Mouse (Mus musculus) frontal cortex, postnatal 36 days (tissue): ENCODE data around the gene Nsmce4a.
A peak's percentile ranks its signal among the peaks of the same experiment; 100 is the strongest.
"Not testable (repeated sequence)": the region's sequence is repeated elsewhere in the genome, so short reads cannot be mapped to it uniquely, and the experiment has no call there.

Experiments used
- DNase-seq, 2 experiments: peaks; one replicate each; pipeline ENCODE4 v3.0.0; 2022; ENCODE audit warnings: low spot score in 2 of 2

The Nsmce4a gene

DNA sequence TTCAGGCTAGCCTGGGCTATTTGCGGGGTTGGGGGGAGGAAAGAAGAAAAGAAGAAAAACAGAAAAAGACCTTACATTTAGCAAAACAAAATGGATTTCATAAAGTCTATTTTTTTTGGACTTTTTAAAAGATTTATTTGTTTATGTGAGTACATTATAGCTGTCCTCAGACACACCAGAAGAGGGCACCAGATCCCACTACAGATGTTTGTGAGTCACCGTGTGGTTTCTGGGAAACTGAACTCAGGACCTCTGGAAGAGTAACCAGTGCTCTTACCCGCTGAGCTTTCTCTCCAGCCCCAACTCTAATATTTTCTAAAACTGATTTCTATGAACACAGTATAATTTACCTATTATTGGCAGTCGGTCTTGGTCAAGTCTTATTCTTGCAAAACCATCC lies 37.7 kb downstream of the Nsmce4a start:
- no peak for DNase-seq

DNA sequence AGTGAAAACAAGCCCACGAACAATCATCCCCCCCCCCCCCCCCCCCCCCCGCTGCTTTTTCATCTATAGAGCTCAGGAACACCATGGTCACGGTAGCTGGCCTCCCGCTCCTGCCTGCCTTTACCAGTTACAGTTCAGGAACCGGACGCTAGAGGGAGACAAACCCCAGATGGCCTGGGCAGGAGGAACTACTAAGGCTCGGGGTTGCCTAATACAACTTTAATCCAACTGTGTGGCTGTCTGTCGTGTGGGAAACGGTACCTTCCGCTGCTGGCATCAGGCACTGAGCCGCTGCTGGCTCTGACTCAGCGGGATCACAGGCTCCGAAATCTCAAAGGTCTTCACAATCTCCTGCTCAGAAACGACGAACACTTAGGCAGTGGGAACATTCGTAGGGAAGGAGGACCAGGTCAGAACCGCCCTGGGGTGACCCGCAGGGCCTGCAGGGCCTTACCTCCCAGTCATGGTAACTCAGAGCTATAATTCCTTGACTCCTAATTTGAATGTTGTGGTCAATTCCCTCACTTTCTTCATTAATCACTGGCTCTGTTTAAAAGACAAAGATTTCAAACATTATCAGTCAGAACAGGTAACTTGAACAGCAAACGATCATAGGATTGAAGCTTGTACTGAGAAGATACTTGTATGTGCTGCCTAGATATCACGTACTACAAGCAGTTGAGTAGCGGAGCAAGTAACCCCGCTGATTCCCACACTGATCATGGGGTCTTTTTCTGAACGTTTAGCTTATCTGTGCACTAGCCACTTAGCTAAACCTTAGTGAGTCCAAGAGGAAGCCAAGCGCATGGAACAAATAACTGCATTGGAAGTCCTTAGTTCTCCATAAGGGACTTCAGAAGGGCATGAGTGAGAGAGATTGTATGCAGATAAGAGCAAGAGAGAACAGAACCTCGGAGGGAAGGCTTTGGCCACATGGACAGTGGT lies 39.3 kb downstream of the Nsmce4a start:
- DNase-seq: peak; percentile 86 to 89

DNA sequence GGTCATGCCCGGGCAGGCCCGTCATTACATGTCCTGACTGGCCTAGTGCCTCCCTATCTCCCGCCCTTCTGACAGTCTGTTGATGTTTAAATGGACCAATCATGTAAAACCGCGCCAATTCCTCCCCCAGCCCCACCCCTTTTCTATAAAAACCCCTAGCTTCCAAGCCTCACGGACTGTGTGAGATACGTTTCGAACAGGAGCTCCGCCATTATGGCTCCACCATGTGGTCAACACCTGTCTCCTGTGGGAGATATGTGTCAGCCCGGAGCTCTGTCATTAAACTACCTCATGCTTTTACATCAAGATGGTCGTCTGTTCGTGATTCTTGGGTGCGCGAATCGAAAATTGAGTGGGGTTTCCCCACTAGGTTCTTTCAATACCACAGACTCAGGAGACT lies 41.8 kb downstream of the Nsmce4a start:
- not testable (repeated sequence) for DNase-seq

DNA sequence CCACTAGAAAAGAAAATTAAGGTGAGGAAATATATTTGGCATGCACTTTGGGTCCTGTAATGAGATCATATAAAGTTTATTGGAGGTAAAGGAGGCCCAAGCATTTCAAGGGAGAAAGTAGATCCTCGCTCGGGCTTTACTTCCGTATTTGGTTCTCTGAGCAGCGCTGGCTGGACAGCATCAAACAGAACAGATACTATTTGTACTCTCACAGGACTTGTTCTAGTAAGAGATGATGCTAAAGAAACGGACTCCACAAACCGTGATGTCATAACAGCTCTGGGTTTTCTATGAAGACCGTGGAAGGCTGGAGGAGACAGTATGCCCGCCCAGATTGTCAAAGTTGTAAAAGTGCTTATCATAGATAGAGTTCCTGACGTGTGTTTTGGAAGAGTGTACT lies 45.6 kb downstream of the Nsmce4a start:
- DNase-seq: no peak

DNA sequence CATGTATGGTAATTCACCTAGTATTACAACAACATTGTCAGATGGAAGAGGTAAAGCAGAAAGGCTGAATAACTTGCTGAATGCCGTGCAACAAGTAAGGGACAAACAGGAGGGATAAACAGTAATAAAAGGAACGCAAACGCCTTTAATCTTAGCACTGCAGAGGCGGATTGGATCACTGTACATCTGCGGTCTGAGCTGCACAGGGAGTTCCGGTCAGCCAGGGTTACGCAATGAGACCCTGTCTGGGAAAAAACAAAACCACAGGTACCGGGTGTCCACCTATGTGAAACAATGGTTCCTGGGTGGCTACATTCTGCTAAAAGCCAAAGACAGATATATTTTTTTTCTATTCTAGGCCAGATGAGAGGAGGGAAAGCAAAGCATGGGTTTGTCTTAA lies 49.5 kb downstream of the Nsmce4a start:
- no peak for DNase-seq

DNA sequence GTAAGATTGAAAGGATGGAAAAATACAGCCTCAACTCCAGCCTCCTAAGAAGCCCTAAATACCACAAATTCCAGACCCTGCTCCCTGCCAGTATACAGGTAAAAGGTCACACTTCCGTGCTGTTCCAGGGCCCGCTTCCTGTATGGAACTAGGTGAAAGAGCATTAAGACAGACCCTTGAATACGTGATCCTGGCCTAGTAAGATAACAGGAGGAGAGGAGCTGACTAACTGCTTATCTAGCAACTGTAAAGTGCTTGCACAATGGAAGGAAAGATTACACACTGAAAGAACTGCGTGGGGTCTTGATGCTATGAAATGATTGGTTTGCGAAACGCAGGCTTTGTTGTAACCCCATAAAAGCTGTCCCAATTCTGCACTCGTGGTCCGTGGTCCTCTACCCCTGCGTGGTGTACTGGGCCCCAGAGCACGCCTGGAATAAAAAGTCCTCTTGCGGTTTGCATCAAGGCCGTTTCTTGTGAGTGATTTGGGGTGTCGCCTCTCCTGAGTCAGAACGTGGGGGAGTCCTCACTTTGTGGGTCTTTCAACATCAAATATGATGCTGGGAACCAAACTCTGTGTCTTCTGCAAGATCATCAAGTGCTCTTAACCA lies 52.0 kb downstream of the Nsmce4a start:
- no peak for DNase-seq

DNA sequence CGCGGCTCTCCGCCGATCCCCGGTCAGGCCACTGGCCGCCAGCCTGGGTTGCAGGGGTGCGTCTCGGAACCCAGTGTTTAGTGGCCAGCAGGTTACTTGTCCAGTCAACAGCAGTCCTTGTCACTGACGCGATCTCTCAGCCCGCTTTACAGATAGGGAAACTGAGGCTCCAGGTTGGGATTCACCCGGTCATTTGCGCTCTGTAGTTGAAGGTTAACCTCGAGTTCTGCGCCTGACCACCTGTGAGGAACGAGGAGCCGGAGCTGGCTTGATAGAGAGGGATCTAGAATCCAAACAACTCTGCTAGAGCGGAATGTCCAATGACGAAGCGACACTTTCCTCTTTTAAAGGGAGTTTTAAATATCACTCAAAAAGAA lies 52.9 kb downstream of the Nsmce4a start, which contains the start of gene Ate1:
Gene Ate1 (minus strand): TSS at position 321 of the 377 bp plus-strand sequence.
- DNase-seq: no peak

DNA sequence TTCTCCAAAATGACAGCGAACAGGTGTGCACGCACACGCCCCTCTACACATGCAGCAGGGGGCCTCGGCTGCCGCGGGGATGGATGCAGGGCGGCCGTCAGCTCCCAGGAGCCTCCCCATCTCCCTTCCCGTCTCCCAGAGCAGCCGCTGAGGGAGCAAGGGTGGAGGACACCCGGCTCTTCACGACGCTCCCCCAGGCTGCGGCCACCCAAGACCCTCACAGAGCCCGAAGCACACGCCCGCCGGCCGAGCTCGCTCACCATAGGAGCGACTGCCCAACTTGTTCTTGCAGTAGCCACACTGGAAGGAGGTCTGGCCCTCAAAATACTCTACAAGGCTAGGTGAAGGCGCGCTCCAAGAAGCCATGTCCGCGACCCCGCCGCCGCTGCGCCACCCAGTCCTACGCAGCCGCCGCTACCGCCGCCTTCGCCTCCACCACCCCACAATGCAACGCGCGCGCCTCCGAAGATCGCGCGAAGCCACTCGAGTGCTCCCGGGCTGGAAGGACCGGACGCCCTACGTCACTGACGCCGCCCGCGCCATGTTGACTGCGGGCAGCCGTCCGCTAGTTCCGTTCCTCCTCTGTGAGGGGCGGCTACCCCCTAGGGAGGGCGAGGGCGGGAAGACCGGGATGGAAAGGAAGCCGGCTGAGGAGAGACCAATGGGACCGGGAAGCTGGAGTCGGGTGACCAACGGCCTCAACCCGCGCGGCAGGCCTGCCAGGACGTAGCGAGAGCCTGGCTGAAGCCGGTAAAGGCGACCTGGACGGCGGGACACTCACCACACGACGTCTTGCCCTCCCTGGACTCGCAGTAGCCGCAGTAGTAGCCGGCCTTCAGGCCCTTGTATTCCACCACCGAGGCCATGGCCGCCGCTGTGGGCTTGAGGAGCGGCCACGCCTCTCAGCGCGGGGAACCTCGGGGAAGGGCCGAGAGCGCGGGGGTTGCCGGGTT lies 53.5 kb downstream of the Nsmce4a start:
- DNase-seq: peak; percentile 97 to 98

DNA sequence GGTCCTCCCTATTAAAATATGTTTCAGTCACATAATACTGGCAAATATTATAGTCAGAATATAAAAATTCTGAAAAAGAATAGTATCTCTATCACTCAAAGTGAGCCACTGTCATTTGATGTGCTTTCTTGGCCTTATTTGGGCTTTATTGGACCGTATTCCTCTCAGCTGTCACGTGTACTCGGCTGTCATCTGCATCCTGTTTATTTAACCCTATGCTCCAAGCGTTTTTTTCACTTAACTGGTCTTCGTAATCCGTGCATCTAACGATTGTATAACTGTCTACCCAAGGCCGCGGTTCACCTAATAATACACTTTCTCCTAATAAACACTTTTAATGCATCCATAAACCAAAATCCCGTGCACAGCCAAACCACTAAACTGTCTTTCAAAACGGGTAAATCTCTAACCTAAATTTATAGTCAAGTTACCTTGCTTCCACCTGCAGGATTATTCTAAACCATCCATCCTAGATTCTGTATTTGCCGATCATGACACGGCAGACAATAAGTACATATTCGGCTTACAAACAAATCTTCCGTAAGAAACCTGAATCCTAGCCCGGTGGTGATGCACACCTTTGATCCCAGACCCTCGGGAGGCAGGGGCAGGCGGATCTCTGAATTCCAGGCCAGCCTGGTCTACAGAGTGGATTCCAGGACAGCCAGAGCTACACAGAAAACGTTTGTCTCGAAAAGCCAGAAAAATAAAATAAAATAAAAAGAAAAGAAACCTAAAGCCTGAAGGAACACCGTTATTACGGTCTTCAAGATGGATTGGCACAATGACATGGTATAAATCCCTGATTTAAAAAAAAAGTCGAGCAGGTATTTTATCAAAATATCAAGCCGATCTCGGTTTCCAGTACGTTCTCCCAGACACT lies 54.5 kb downstream of the Nsmce4a start:
- DNase-seq: no peak

DNA sequence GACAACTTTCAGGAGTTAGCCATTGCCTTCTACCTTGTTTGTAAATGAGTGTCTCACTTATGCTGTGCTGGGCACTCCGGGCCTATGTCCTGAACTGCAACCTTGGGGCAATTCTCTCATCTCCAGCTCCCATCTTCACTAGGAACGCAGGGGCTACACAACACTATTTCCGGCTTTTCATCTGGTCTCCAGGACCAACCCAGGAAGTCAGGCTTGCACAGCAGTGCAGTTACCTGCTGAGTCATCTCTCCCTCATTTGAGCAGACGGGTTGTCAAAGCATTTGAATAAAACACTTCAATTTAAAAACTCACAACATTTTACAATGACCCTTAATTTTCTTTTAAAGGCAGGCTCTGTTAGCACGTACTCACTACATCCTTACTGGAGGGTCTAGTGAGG lies 62.7 kb downstream of the Nsmce4a start:
- no peak for DNase-seq

DNA sequence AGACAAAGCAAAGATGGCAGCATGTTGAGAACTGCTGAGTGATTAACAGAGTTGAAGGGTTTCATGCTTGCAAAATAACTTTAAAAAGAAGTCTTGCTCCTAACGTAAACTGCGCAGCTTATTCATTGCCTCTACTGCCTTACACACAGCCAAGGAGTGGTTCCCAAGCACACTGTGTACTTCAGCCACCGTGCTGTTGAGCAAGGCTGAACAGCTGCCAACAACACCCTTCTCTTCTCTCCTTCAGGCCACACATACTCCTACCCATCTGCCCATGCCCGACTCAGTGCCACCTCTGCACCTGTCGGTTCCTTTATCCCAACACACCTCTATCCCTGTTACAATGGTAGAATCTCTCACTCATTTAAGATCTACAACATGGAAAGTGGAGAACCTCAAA lies 69.9 kb downstream of the Nsmce4a start:
- DNase-seq: no peak

DNA sequence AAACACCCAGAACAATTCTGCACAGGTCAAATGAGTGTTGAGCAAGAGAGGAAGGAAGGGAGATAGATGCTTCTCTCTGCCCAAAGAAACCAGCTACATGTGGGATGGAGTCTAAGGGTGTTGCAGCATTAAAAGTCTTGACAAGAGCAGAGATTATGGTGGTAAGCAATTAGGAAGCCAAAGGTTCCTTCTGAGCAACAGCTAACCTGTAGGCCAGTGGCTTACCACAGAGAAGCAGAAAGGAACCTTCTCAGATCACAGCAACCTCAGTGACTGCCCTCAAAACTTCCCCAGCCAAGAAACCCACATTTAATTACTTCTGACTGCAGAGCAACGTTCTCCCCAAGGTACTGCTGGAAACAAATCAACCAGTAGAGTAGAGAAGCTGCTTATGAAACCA lies 71.4 kb downstream of the Nsmce4a start:
- DNase-seq: no peak

DNA sequence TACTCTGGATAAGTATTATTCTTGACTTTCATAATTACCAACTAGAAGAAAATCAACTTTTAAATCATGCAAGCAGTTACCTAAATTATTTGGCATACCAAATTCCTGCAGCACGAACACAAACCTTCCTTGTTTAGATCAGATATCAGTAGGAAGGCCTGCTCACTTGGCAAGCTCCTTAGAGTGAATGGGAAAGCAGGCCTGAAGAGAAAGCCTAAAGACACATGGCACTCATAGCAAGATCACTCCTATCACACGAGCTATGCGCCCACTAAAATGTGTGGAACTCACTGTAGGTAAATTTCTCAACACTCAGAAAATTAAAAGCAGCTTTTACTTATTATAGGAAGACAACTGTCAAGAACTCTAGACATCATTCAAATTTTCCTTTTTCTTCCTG lies 79.6 kb downstream of the Nsmce4a start:
- peak in 1 of 2 experiments; percentile 26 for DNase-seq

DNA sequence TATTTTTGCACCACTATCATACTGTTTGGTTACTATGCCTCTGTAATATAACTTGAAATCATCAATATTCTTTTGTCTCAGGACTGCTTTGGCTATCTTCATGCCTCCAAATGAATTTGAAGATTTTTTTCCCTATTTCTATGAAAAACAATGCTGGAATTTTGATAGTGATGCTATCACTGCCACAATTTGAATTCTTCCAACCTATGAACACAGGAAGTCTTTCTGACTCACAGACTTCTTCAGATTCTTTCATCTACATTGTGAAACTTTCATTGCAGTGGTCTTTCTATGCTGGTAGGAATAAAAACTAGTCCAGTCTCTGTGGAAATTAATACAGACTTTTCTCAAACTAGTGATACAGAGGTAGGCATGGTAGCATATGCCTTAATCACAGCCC lies 80.9 kb downstream of the Nsmce4a start:
- DNase-seq: no peak
